Mouse (Mus musculus) ovary, adult 18-20 months (tissue): ENCODE results near the gene Krtap4-1.

Experiments
- DNase-seq: peaks from one replicate; pipeline ENCODE4 v3.0.0; 2022; ENCODE audit warnings: low spot score, mixed read lengths

Gene Krtap4-1

DNA sequence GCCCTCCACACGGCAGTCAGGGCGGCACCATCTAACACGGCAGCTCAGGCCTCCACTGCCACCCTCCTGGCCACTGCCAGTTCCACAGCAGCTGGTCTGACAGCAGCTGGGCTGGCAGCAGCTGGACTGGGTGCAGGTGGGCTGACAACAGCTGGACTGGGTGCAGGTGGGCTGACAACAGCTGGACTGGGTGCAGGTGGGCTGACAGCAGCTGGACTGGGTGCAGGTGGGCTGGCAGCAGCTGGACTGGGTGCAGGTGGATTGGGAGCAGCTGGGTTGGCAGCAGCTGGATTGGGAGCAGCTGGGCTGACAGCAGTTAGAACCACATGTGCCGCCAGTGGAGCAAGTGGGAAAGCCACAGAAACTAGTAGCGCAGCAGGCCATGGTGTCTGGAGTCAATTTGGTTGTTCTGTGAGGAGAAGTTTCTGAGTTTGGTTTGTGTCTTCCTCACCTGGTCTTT, 44.8 kb downstream of the Krtap4-1 start, which contains the start of gene Krtap1-4:
Krtap1-4 (minus strand) TSS at position 410 of the 460 bp plus-strand sequence.
- no peak for DNase-seq

GRCm38 (mm10) chr11:99581564-99581963, 46.5 kb downstream of the Krtap4-1 start:
- DNase-seq = no peak

DNA sequence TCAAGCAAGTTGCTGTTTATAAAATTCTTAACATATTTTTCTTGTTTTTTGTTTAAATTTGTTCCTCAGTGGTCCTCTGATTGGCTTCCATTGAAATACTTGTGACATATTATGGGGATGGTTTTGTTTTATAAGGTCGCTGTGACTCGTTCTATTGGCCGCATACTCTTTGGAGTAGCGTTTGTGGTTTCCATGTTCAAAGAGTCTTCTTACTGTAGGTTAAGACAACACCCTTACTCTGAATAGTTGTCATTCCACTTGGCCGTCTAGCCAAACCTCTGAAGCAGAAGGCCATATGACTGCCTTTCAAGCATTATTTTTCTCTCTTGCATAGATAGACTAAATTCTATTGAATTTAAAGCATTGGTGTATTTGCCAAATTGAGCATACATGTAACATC, 47.0 kb downstream of the Krtap4-1 start:
- no peak for DNase-seq

- DNase-seq = no peak
These were observed 47.4 kb downstream of the Krtap4-1 start, which contains the start of gene Krtap1-5 for GRCm38 (mm10) chr11:99580636-99581035. Krtap1-5 (minus strand) TSS chr11:99581016.
